Mouse (Mus musculus) heart, postnatal 0 days (tissue): ENCODE results near the gene Pik3ip1.

Experiments used
- CTCF ChIP-seq: IDR thresholded peaks from 2 replicates; pipeline ENCODE4 v1.5.1; 2016; ENCODE audit warnings: antibody characterized with exemption, control low read depth, low read depth
- EP300 ChIP-seq: IDR thresholded peaks from 2 replicates; pipeline ENCODE4 v1.6.1; 2016; ENCODE audit warnings: antibody characterized with exemption, low read depth

DNA sequence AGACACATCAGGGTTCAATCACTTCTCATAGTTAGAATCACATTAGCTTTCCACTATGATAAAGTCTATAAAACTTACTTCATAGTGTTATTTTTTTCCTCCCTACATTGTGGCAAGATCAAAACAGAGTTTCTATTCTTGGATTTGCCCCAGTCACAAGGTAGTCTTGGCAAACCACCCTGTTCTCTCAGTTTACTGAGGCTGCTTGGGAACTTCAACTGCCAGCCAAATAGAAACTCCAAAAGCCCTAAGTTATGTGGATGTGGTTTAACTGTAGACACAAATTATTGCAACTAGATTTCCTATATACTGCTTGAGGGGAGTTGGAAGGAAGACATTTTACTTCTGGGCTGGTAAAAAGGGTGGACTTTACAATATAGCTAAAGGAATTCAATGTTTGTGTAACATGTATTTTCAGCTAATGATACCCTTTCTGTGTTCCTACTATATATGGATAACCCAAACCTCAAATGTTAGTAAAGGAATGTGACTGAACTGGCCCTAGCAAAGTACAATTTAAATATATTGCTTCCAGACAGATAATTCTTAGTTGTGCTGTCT, at the start of gene Pik3ip1:
- TF ChIP-seq CTCF = no peak
- TF ChIP-seq EP300 = no peak
